Mouse (Mus musculus): ENCODE measurements around the gene 1110002E22Rik. TPM values are rescaled to one million over a fixed set of nuclear protein-coding genes. Genes with fewer than 3 reads are reported as not detected.
A peak's percentile ranks its signal among the peaks of the same experiment; 100 is the strongest.

The 1110002E22Rik gene
- polyA plus RNA-seq, 1 experiment from 2014 or later, result 0.12 TPM

GRCm38 (mm10) chr3:138049555-138049954 is 15.3 kb upstream of the 1110002E22Rik start:
- H3K4me2 ChIP-seq, result no peak overlapping the region

GRCm38 (mm10) chr3:138050772-138051171 is 14.1 kb upstream of the 1110002E22Rik start:
- Histone ChIP-seq H3K4me2 (no peak overlapping the region), H3K4me3 (no peak overlapping the region), H3K36me3 (no peaks in the 10 kb centered on the region), H3K9ac (no peak overlapping the region), H3K27ac (no peak overlapping the region), H3K4me1 (replicated peaks) (no peaks in the 10 kb centered on the region), H3K9me3 (no peaks in the 10 kb centered on the region), H3K27me3 (no peaks in the 10 kb centered on the region)
- no peak for ATAC-seq (ENCODE audit: low FRiP score)
- WGBS, result 88% methylated on average over 11 of the region's 11 CpGs

More at GRCm38 (mm10) chr3:138049555-138049954, 15.3 kb upstream of the 1110002E22Rik start:
- Histone ChIP-seq H3K4me1 (replicated peaks) (no peaks in the 10 kb centered on the region), H3K9me3 (no peaks in the 10 kb centered on the region), H3K9ac (no peak overlapping the region), H3K27me3 (no peaks in the 10 kb centered on the region), H3K27ac (no peak overlapping the region), H3K4me3 (no peak overlapping the region), H3K36me3 (no peaks in the 10 kb centered on the region)
- WGBS, result 90% methylated on average over 6 of the region's 6 CpGs
- no peak for ATAC-seq (ENCODE audit: low FRiP score)

- Histone ChIP-seq H3K27ac (no peak overlapping the region), H3K4me3 (no peak overlapping the region), H3K4me2 (no peak overlapping the region), H3K9ac (no peak overlapping the region), H3K27me3 (no peaks in the 10 kb centered on the region), H3K9me3 (no peaks in the 10 kb centered on the region), H3K36me3 (no peaks in the 10 kb centered on the region), H3K4me1 (replicated peaks) (no peaks in the 10 kb centered on the region)
- ATAC-seq (ENCODE audit: low FRiP score), result no peak
- 77% methylated on average over 3 of the region's 3 CpGs for WGBS
Measured at GRCm38 (mm10) chr3:138051431-138051830, 13.4 kb upstream of the 1110002E22Rik start.

GRCm38 (mm10) chr3:138053969-138054368 is 10.9 kb upstream of the 1110002E22Rik start:
- WGBS, result 65% methylated on average over 4 of the region's 4 CpGs
- Histone ChIP-seq H3K4me3 (no peak overlapping the region), H3K9me3 (no peaks in the 10 kb centered on the region), H3K4me2 (no peak overlapping the region), H3K36me3 (no peaks in the 10 kb centered on the region), H3K4me1 (replicated peaks) (no peaks in the 10 kb centered on the region; the same call in 1 of the 2 replicates), H3K27me3 (no peaks in the 10 kb centered on the region), H3K27ac (no peak overlapping the region), H3K9ac (no peak overlapping the region)
- ATAC-seq (ENCODE audit: low FRiP score), result no peak

- Histone ChIP-seq H3K9ac (no peak overlapping the region), H3K4me1 (replicated peaks) (no peaks in the 10 kb centered on the region; the same call in 1 of the 2 replicates), H3K4me2 (no peak overlapping the region), H3K36me3 (no peaks in the 10 kb centered on the region), H3K27me3 (no peaks in the 10 kb centered on the region), H3K4me3 (no peak overlapping the region), H3K9me3 (no peaks in the 10 kb centered on the region), H3K27ac (no peak overlapping the region; the same call in 1 of the 2 replicates)
- 48% methylated on average over 7 of the region's 7 CpGs for WGBS
- ATAC-seq (ENCODE audit: low FRiP score), result no peak
Measured at GRCm38 (mm10) chr3:138056976-138057375, 7.9 kb upstream of the 1110002E22Rik start.

GRCm38 (mm10) chr3:138058226-138058625 is 6.6 kb upstream of the 1110002E22Rik start:
- Histone ChIP-seq H3K36me3 (no peaks in the 10 kb centered on the region), H3K9ac (no peak overlapping the region), H3K27ac (no peak overlapping the region), H3K4me1 (replicated peaks) (no peaks in the 10 kb centered on the region; the same call in 1 of the 2 replicates), H3K27me3 (no peaks in the 10 kb centered on the region), H3K9me3 (no peaks in the 10 kb centered on the region), H3K4me2 (no peak overlapping the region), H3K4me3 (no peak overlapping the region)
- no peak for ATAC-seq (ENCODE audit: low FRiP score)
- WGBS, result 63% methylated on average over 4 of the region's 4 CpGs

- H3K4me2 ChIP-seq, result no peak overlapping the region
- no peak for ATAC-seq (ENCODE audit: low FRiP score)
- H3K27me3 ChIP-seq, result no peaks in the 10 kb centered on the region
- H3K9me3 ChIP-seq, result no peaks in the 10 kb centered on the region
- H3K27ac ChIP-seq, result no peak overlapping the region
- no peak overlapping the region for H3K9ac ChIP-seq
- WGBS, result 97% methylated on average over 7 of the region's 7 CpGs
- H3K4me1 ChIP-seq (replicated peaks), result peaks cover 16% of the 10 kb centered on the region
- H3K36me3 ChIP-seq, result no peaks in the 10 kb centered on the region
- no peak overlapping the region for H3K4me3 ChIP-seq
Measured at GRCm38 (mm10) chr3:138060429-138060828, 4.4 kb upstream of the 1110002E22Rik start.

- H3K4me3 ChIP-seq, result no peak overlapping the region
- WGBS, result 89% methylated on average over 9 of the region's 9 CpGs
Measured at GRCm38 (mm10) chr3:138061205-138061911, 3.5 kb upstream of the 1110002E22Rik start.

GRCm38 (mm10) chr3:138062673-138063072 is 2.2 kb upstream of the 1110002E22Rik start:
- 92% methylated on average over 4 of the region's 4 CpGs for WGBS
- H3K4me2 ChIP-seq, result no peak overlapping the region

More at GRCm38 (mm10) chr3:138061205-138061911, 3.5 kb upstream of the 1110002E22Rik start:
- H3K4me2 ChIP-seq, result no peak overlapping the region
- no peaks in the 10 kb centered on the region for H3K36me3 ChIP-seq
- peaks cover 25% of the 10 kb centered on the region for H3K4me1 ChIP-seq (replicated peaks)
- no peak overlapping the region for H3K27ac ChIP-seq
- no peaks in the 10 kb centered on the region for H3K27me3 ChIP-seq
- no peak for ATAC-seq (ENCODE audit: low FRiP score)
- H3K9me3 ChIP-seq, result no peaks in the 10 kb centered on the region
- no peak overlapping the region for H3K9ac ChIP-seq

GRCm38 (mm10) chr3:138063731-138064329 is 1.0 kb upstream of the 1110002E22Rik start:
- Histone ChIP-seq H3K4me2 (no peak overlapping the region), H3K4me3 (no peak overlapping the region), H3K27ac (no peak overlapping the region), H3K27me3 (no peaks in the 10 kb centered on the region), H3K9ac (no peak overlapping the region), H3K4me1 (replicated peaks) (peaks cover 30% of the 10 kb centered on the region), H3K36me3 (no peaks in the 10 kb centered on the region), H3K9me3 (no peaks in the 10 kb centered on the region)
- 65% methylated on average over 14 of the region's 14 CpGs for WGBS
- no peak for ATAC-seq (ENCODE audit: low FRiP score)

More at GRCm38 (mm10) chr3:138062673-138063072, 2.2 kb upstream of the 1110002E22Rik start:
- no peak for ATAC-seq (ENCODE audit: low FRiP score)
- Histone ChIP-seq H3K27me3 (no peaks in the 10 kb centered on the region), H3K36me3 (no peaks in the 10 kb centered on the region), H3K9ac (no peak overlapping the region), H3K4me3 (no peak overlapping the region), H3K9me3 (no peaks in the 10 kb centered on the region), H3K27ac (no peak overlapping the region), H3K4me1 (replicated peaks) (peaks cover 30% of the 10 kb centered on the region)

- Histone ChIP-seq H3K36me3 (no peaks in the 10 kb centered on the region), H3K27ac (no peak overlapping the region), H3K27me3 (peaks cover 3% of the 10 kb centered on the region; the same call in 1 of the 2 replicates), H3K9ac (no peak overlapping the region), H3K9me3 (no peaks in the 10 kb centered on the region), H3K4me2 (peak overlapping the region; percentile 42), H3K4me3 (0 out of 2 replicates have a peak overlapping the region, but pooled peaks have one; percentile 11), H3K4me1 (replicated peaks) (peaks cover 40% of the 10 kb centered on the region)
- 69% methylated on average over 16 of the region's 16 CpGs for WGBS
- ATAC-seq (ENCODE audit: low FRiP score), result 0 out of 2 replicates have a peak, but pooled peaks have one; percentile 4
Measured at GRCm38 (mm10) chr3:138065930-138066329, 1.1 kb downstream of the 1110002E22Rik start.

GRCm38 (mm10) chr3:138066348-138066856 is 1.6 kb downstream of the 1110002E22Rik start:
- Histone ChIP-seq H3K4me3 (peak overlapping the region; percentile 11; the same call in 1 of the 2 replicates), H3K27ac (0 out of 2 replicates have a peak overlapping the region, but pooled peaks have one; percentile 52), H3K4me1 (replicated peaks) (peaks cover 43% of the 10 kb centered on the region), H3K9me3 (no peaks in the 10 kb centered on the region), H3K9ac (no peak overlapping the region), H3K4me2 (peak overlapping the region; percentile 42), H3K27me3 (peaks cover 3% of the 10 kb centered on the region; the same call in 1 of the 2 replicates), H3K36me3 (no peaks in the 10 kb centered on the region)
- ATAC-seq (ENCODE audit: low FRiP score), result peak; percentile 37; the same call in 1 of the 2 replicates
- WGBS, result 48% methylated on average over 20 of the region's 20 CpGs
